21 mouse cellular contexts compared by ENCODE assay signal in genomic region chr3:148202148-148202547, GRCm38 (mm10).
A peak's percentile ranks its signal among the peaks of the same experiment; 100 is the strongest.
DNase-seq lines count a peak whose midpoint lies in the region; ATAC-seq and TF ChIP-seq lines count a peak whose summit lies in the region.
"Had no signal": no experiment of that assay in that cellular context is flagged by ENCODE, and none has a peak within 500 bp of the region (broad histone marks: within the 10 kb centered on the region; RNA-seq: fewer than 3 reads in every experiment).

No protein-coding gene starts in this region.

- no peak for TF ChIP-seq EP300 in heart, postnatal 0 days (IDR thresholded peaks at IDR 0.05; ENCODE audit: low read depth)
- TF ChIP-seq EP300 in lung, postnatal 0 days (IDR thresholded peaks at IDR 0.05) = no peak

- no peak overlapping the region for H3K27ac ChIP-seq in heart, postnatal 0 days (ENCODE audit: low read depth)
- H3K27ac ChIP-seq in midbrain, embryonic 11.5 days (ENCODE audit: low read depth, low read length) = no peak overlapping the region
- H3K27ac ChIP-seq in midbrain, embryonic 16.5 days (ENCODE audit: low read length) = no peak overlapping the region
- H3K27ac ChIP-seq in lung, postnatal 0 days (ENCODE audit: low read length) = no peak overlapping the region
- H3K27ac ChIP-seq in intestine, embryonic 15.5 days = no peak overlapping the region
- H3K27ac ChIP-seq: embryonic facial prominence, embryonic 10.5 days; forebrain, embryonic 13.5 days; heart, embryonic 13.5 days; hindbrain, embryonic 13.5 days had no signal

- no peak for TF ChIP-seq CTCF in heart, postnatal 0 days (IDR thresholded peaks at IDR 0.05; ENCODE audit: low read depth)
- TF ChIP-seq CTCF in lung, postnatal 0 days (IDR thresholded peaks at IDR 0.05) = no peak

- peaks cover 6% of the 10 kb centered on the region; the same call in 1 of the 2 replicates for H3K4me1 ChIP-seq in heart, postnatal 0 days (ENCODE audit: control insufficient read depth, insufficient read depth)
- no peaks in the 10 kb centered on the region for H3K4me1 ChIP-seq in midbrain, embryonic 11.5 days (ENCODE audit: control insufficient read depth, insufficient read depth, low read length)
- H3K4me1 ChIP-seq in midbrain, embryonic 16.5 days (ENCODE audit: control insufficient read depth, insufficient read depth, low read length) = no peaks in the 10 kb centered on the region
- no peaks in the 10 kb centered on the region for H3K4me1 ChIP-seq in lung, postnatal 0 days (ENCODE audit: insufficient read depth, low read depth, low read length)
- H3K4me1 ChIP-seq in intestine, embryonic 15.5 days (replicated peaks) = no peaks in the 10 kb centered on the region
- H3K4me1 ChIP-seq: embryonic facial prominence, embryonic 10.5 days; forebrain, embryonic 13.5 days; hindbrain, embryonic 13.5 days; megakaryocyte, embryonic 14.5 days had no signal

- H3K4me3 ChIP-seq in heart, postnatal 0 days (ENCODE audit: low read depth, low read length) = no peak overlapping the region
- H3K4me3 ChIP-seq in midbrain, embryonic 11.5 days (ENCODE audit: low read depth, low read length) = no peak overlapping the region
- H3K4me3 ChIP-seq in midbrain, embryonic 16.5 days (ENCODE audit: low read depth, low read length) = no peak overlapping the region
- no peak overlapping the region for H3K4me3 ChIP-seq in lung, postnatal 0 days (ENCODE audit: low read depth, low read length)
- no peak overlapping the region for H3K4me3 ChIP-seq in intestine, embryonic 15.5 days (replicated peaks)
- H3K4me3 ChIP-seq: embryonic facial prominence, embryonic 10.5 days; forebrain, embryonic 13.5 days; heart, embryonic 13.5 days; hindbrain, embryonic 13.5 days; megakaryocyte, embryonic 14.5 days had no signal

- WGBS in heart, postnatal 0 days = 22% methylated on average over 3 of the region's 3 CpGs
- 84% methylated on average over 3 of the region's 3 CpGs for WGBS in midbrain, embryonic 11.5 days
- 90% methylated on average over 3 of the region's 3 CpGs for WGBS in midbrain, embryonic 16.5 days
- WGBS in lung, postnatal 0 days = 59% methylated on average over 3 of the region's 3 CpGs
- 83% methylated on average over 3 of the region's 3 CpGs for WGBS in intestine, embryonic 15.5 days

- no peak overlapping the region for H3K4me2 ChIP-seq in heart, postnatal 0 days (ENCODE audit: low read depth, low read length)
- no peak overlapping the region for H3K4me2 ChIP-seq in midbrain, embryonic 11.5 days
- no peak overlapping the region for H3K4me2 ChIP-seq in midbrain, embryonic 16.5 days (ENCODE audit: low read length)
- no peak overlapping the region for H3K4me2 ChIP-seq in lung, postnatal 0 days (replicated peaks; ENCODE audit: low read depth, low read length)
- no peak overlapping the region for H3K4me2 ChIP-seq in intestine, embryonic 15.5 days (replicated peaks)
- H3K4me2 ChIP-seq: forebrain, embryonic 13.5 days; heart, embryonic 13.5 days; hindbrain, embryonic 13.5 days had no signal

- DNase-seq in heart, postnatal 0 days (ENCODE audit: low spot score) = peak; percentile 41
- no peak for DNase-seq in heart, adult 9 months (ENCODE audit: low spot score in 2 of 2)
- DNase-seq in midbrain, embryonic 11.5 days (ENCODE audit: low spot score, missing footprints) = peak; percentile 44
- DNase-seq in lung, postnatal 0 days (ENCODE audit: low spot score) = peak; percentile 87
- peak; percentile 7 for DNase-seq in retina, postnatal 1 day
- no peak for DNase-seq in adrenal gland, postnatal 36 days
- DNase-seq: B cell, adult 2 months; cerebellum, adult 8-10 months; kidney, adult 9 months; left cerebral cortex, postnatal 4 days; liver; spleen, adult 18-20 months; thymus, postnatal 36 days had no signal

- H3K9ac ChIP-seq in heart, postnatal 0 days (replicated peaks; ENCODE audit: low read depth, low read length) = no peak overlapping the region
- no peak overlapping the region for H3K9ac ChIP-seq in midbrain, embryonic 11.5 days (ENCODE audit: low read length)
- H3K9ac ChIP-seq in midbrain, embryonic 16.5 days (ENCODE audit: low read depth, low read length) = no peak overlapping the region
- H3K9ac ChIP-seq in lung, postnatal 0 days (replicated peaks; ENCODE audit: low read depth) = no peak overlapping the region
- no peak overlapping the region for H3K9ac ChIP-seq in intestine, embryonic 15.5 days
- H3K9ac ChIP-seq: forebrain, embryonic 13.5 days; heart, embryonic 13.5 days; hindbrain, embryonic 13.5 days had no signal

- H3K27me3 ChIP-seq in heart, postnatal 0 days (ENCODE audit: control insufficient read depth, insufficient read depth, low read length) = no peaks in the 10 kb centered on the region
- H3K27me3 ChIP-seq in midbrain, embryonic 11.5 days (ENCODE audit: control insufficient read depth, insufficient read depth, low read length) = no peaks in the 10 kb centered on the region
- H3K27me3 ChIP-seq in midbrain, embryonic 16.5 days (ENCODE audit: control insufficient read depth, insufficient read depth, low read depth, low read length) = no peaks in the 10 kb centered on the region
- no peaks in the 10 kb centered on the region for H3K27me3 ChIP-seq in lung, postnatal 0 days (replicated peaks; ENCODE audit: insufficient read depth, low read length)
- H3K27me3 ChIP-seq in intestine, embryonic 15.5 days (replicated peaks) = no peaks in the 10 kb centered on the region
- H3K27me3 ChIP-seq: forebrain, embryonic 13.5 days; heart, embryonic 13.5 days; hindbrain, embryonic 13.5 days; megakaryocyte, embryonic 14.5 days had no signal

- H3K36me3 ChIP-seq in heart, postnatal 0 days (replicated peaks; ENCODE audit: control insufficient read depth, insufficient read depth, low read length) = no peaks in the 10 kb centered on the region
- H3K36me3 ChIP-seq in midbrain, embryonic 11.5 days (ENCODE audit: control insufficient read depth, insufficient read depth, low read length) = no peaks in the 10 kb centered on the region
- no peaks in the 10 kb centered on the region for H3K36me3 ChIP-seq in midbrain, embryonic 16.5 days (ENCODE audit: control insufficient read depth, insufficient read depth, low read length)
- H3K36me3 ChIP-seq in lung, postnatal 0 days (ENCODE audit: insufficient read depth, low read length) = no peaks in the 10 kb centered on the region
- no peaks in the 10 kb centered on the region for H3K36me3 ChIP-seq in intestine, embryonic 15.5 days
- H3K36me3 ChIP-seq: embryonic facial prominence, embryonic 10.5 days; heart, embryonic 13.5 days; hindbrain, embryonic 13.5 days had no signal

- peak; percentile 47 for ATAC-seq in heart, postnatal 0 days (ENCODE audit: insufficient read depth, low read depth)
- no peak for ATAC-seq in midbrain, embryonic 11.5 days (ENCODE audit: low FRiP score)
- no peak for ATAC-seq in midbrain, embryonic 16.5 days
- peak; percentile 92 for ATAC-seq in lung, postnatal 0 days
- no peak for ATAC-seq in intestine, embryonic 15.5 days
- ATAC-seq: forebrain, embryonic 13.5 days; inflammation-experienced regulatory T-cells, adult 6 months had no signal

- H3K9me3 ChIP-seq in heart, postnatal 0 days (replicated peaks; ENCODE audit: control insufficient read depth, low read length) = no peaks in the 10 kb centered on the region
- H3K9me3 ChIP-seq in midbrain, embryonic 11.5 days (ENCODE audit: control insufficient read depth, low read length) = no peaks in the 10 kb centered on the region
- H3K9me3 ChIP-seq in midbrain, embryonic 16.5 days (replicated peaks; ENCODE audit: control insufficient read depth, low read length, poor library complexity, severe bottlenecking) = no peaks in the 10 kb centered on the region
- no peaks in the 10 kb centered on the region for H3K9me3 ChIP-seq in lung, postnatal 0 days (ENCODE audit: low read length)
- no peaks in the 10 kb centered on the region for H3K9me3 ChIP-seq in intestine, embryonic 15.5 days
- H3K9me3 ChIP-seq: embryonic facial prominence, embryonic 10.5 days; forebrain, embryonic 13.5 days; heart, embryonic 13.5 days; hindbrain, embryonic 13.5 days had no signal

Comparison
In these comparisons a context has a peak if more than half of its experiments do, and no peak if none do; other contexts are left out.
1. DNase-seq: peak in heart, postnatal 0 days (single experiment), midbrain, embryonic 11.5 days (single experiment), lung, postnatal 0 days (single experiment) and retina, postnatal 1 day (single experiment); none in heart, adult 9 months (0 of 2) and adrenal gland, postnatal 36 days (0 of 2).
2. ATAC-seq: peak in heart, postnatal 0 days (single experiment) and lung, postnatal 0 days (single experiment); none in midbrain, embryonic 11.5 days (single experiment), midbrain, embryonic 16.5 days (single experiment) and intestine, embryonic 15.5 days (single experiment).